Mouse (Mus musculus): ENCODE measurements around the gene Calml4.
A peak's percentile ranks its signal among the peaks of the same experiment; 100 is the strongest.
"Not testable (repeated sequence)": the region's sequence is repeated elsewhere in the genome, so short reads cannot be mapped to it uniquely, and the experiment has no call there.

The Calml4 gene

GRCm38 (mm10) chr9:62858266-62859019, 563 bp downstream of the Calml4 start:
- H3K4me3 ChIP-seq (replicated peaks; ENCODE audit: low read length), result peak overlapping the region; percentile 29
- H3K27me3 ChIP-seq (ENCODE audit: insufficient read depth, low read length), result no peaks in the 10 kb centered on the region
- no peaks in the 10 kb centered on the region for H3K9me3 ChIP-seq (ENCODE audit: low read length)
- peaks cover 46% of the 10 kb centered on the region for H3K4me1 ChIP-seq (replicated peaks; ENCODE audit: low read depth, low read length)
- H3K36me3 ChIP-seq (ENCODE audit: insufficient read depth, low read length), result no peaks in the 10 kb centered on the region
- TF ChIP-seq CTCF (conservative IDR thresholded peaks at IDR 0.05; ENCODE audit: low read length) (no peak), NANOG (IDR thresholded peaks at IDR 0.05; ENCODE audit: borderline replicate concordance, low read length) (no peak), POU5F1 (IDR thresholded peaks at IDR 0.05; ENCODE audit: borderline replicate concordance, low read length) (no peak)

DNA sequence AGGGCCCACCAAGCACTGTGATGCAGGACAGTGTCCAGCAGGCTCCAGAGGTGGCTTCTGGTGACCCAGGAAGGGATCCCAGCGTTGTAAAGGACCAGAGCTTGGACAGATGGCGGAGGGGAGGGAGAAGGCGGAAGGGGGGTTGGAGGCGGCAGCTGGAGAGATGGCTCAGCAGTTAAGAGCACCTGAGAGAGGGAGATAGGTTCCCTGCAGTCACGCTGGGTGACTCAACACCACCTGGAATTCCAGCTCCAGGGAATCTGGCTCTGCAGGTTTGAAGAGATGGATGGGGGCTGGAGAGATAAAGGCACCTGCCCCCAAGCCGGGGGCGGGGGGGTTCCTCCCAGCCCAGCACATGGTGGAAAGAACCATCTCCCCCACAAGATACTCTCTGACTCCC, 2.2 kb downstream of the Calml4 start:
- H3K9me3 ChIP-seq (ENCODE audit: low read length); H3K4me3 ChIP-seq (replicated peaks; ENCODE audit: low read length); H3K27me3 ChIP-seq (ENCODE audit: insufficient read depth, low read length); H3K36me3 ChIP-seq (ENCODE audit: insufficient read depth, low read length): not testable (repeated sequence)
- peaks cover 46% of the 10 kb centered on the region for H3K4me1 ChIP-seq (replicated peaks; ENCODE audit: low read depth, low read length)

DNA sequence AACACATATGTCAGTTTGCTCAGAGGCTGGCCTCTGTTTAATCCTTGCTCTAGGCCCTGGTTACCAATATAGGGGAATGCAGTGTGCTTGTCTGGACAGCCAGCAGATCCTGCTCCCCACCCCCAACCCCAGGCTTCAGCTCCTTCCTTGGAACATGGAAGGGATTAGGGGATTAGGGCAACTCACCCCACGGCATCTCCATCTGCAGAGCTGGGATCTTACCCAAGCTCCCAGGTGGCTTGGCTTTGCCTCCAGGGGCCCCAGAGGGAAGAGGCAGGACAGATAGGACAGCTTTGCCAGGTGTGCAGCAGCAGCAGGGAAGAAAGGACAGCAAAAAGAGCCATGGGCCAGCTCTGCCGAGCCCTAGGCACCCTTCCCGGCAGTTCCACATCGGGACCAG, 3.0 kb downstream of the Calml4 start:
- no peaks in the 10 kb centered on the region for H3K36me3 ChIP-seq (ENCODE audit: insufficient read depth, low read length)
- no peak overlapping the region for H3K4me3 ChIP-seq (replicated peaks; ENCODE audit: low read length)
- no peak for TF ChIP-seq POU5F1 (IDR thresholded peaks at IDR 0.05; ENCODE audit: borderline replicate concordance, low read length)
- no peak for TF ChIP-seq NANOG (IDR thresholded peaks at IDR 0.05; ENCODE audit: borderline replicate concordance, low read length)
- no peak for TF ChIP-seq CTCF (conservative IDR thresholded peaks at IDR 0.05; ENCODE audit: low read length)
- H3K9me3 ChIP-seq (ENCODE audit: low read length), result no peaks in the 10 kb centered on the region
- H3K27me3 ChIP-seq (ENCODE audit: insufficient read depth, low read length), result no peaks in the 10 kb centered on the region
- peaks cover 46% of the 10 kb centered on the region for H3K4me1 ChIP-seq (replicated peaks; ENCODE audit: low read depth, low read length)

GRCm38 (mm10) chr9:62869236-62869635, 11.4 kb downstream of the Calml4 start:
- H3K4me1 ChIP-seq (replicated peaks; ENCODE audit: low read depth, low read length), result peaks cover 42% of the 10 kb centered on the region
- H3K27me3 ChIP-seq (ENCODE audit: insufficient read depth, low read length); H3K36me3 ChIP-seq (ENCODE audit: insufficient read depth, low read length); H3K9me3 ChIP-seq (ENCODE audit: low read length); H3K4me3 ChIP-seq (replicated peaks; ENCODE audit: low read length): not testable (repeated sequence)

DNA sequence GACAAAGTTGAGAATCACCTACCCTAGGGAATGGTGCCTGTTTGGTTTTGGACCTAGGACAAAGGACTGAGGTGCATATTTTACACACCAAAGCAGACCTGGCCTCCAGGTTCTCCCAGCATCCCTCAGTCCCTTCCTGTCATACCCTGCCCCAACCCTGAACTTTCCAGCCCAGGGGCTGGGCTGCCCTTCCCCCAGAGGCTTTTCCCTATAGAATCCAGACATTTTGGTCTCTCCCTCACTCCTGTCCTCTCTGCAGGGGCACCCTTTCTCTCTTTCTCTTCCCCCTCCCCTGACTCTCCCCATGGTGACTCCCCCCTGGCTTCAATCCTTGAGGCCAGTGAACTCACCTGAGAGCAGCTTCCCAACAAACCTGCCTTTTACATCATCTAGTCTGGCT, 12.8 kb downstream of the Calml4 start:
- no peaks in the 10 kb centered on the region for H3K27me3 ChIP-seq (ENCODE audit: insufficient read depth, low read length)
- TF ChIP-seq POU5F1 (IDR thresholded peaks at IDR 0.05; ENCODE audit: borderline replicate concordance, low read length), result no peak
- TF ChIP-seq NANOG (IDR thresholded peaks at IDR 0.05; ENCODE audit: borderline replicate concordance, low read length), result no peak
- H3K9me3 ChIP-seq (ENCODE audit: low read length), result no peaks in the 10 kb centered on the region
- peaks cover 42% of the 10 kb centered on the region for H3K4me1 ChIP-seq (replicated peaks; ENCODE audit: low read depth, low read length)
- H3K4me3 ChIP-seq (replicated peaks; ENCODE audit: low read length), result peak overlapping the region; percentile 48
- H3K36me3 ChIP-seq (ENCODE audit: insufficient read depth, low read length), result peaks cover 19% of the 10 kb centered on the region

DNA sequence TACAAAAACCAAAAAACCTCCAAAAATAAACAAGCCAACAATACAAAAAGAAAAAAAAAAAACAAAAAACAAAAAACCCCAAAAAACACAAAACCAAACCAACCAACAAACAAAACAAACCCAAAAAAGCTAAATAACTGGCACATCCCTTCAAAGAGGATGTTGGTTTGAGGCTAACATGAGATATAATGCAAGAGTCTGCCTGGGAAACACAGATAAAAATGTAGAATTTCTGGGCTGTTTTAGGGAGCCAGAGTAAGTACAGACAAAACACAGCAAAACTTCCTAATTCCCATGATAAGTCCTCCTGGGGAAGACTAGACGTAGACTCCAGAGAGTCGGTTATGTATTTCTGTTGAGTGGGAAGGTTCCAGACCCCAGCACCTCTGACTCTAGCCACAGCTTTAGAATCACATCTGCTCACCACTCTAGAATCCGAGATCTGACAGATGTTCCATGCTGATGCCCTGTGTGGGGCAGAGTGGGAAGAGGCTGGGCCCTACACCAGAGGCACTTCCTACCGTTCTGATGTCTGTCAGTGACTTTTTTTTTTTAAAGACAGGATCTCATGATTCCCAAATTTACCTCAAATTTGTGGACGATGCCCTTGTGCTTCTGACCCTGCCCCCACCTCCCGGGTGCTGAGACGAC, 19.2 kb downstream of the Calml4 start:
- no peaks in the 10 kb centered on the region for H3K27me3 ChIP-seq (ENCODE audit: insufficient read depth, low read length)
- H3K4me3 ChIP-seq (replicated peaks; ENCODE audit: low read length), result no peak overlapping the region
- peaks cover 55% of the 10 kb centered on the region for H3K36me3 ChIP-seq (ENCODE audit: insufficient read depth, low read length)
- TF ChIP-seq NANOG (IDR thresholded peaks at IDR 0.05; ENCODE audit: borderline replicate concordance, low read length) (no peak), POU5F1 (IDR thresholded peaks at IDR 0.05; ENCODE audit: borderline replicate concordance, low read length) (no peak), CTCF (conservative IDR thresholded peaks at IDR 0.05; ENCODE audit: low read length) (no peak)
- H3K9me3 ChIP-seq (ENCODE audit: low read length), result no peaks in the 10 kb centered on the region
- peaks cover 17% of the 10 kb centered on the region for H3K4me1 ChIP-seq (replicated peaks; ENCODE audit: low read depth, low read length)

GRCm38 (mm10) chr9:62877825-62878224, 19.9 kb downstream of the Calml4 start:
- TF ChIP-seq NANOG (IDR thresholded peaks at IDR 0.05; ENCODE audit: borderline replicate concordance, low read length) (no peak), POU5F1 (IDR thresholded peaks at IDR 0.05; ENCODE audit: borderline replicate concordance, low read length) (no peak), CTCF (conservative IDR thresholded peaks at IDR 0.05; ENCODE audit: low read length) (no peak)
- Histone ChIP-seq H3K4me1 (replicated peaks; ENCODE audit: low read depth, low read length) (peaks cover 20% of the 10 kb centered on the region), H3K27me3 (ENCODE audit: insufficient read depth, low read length) (no peaks in the 10 kb centered on the region), H3K4me3 (replicated peaks; ENCODE audit: low read length) (no peak overlapping the region), H3K36me3 (ENCODE audit: insufficient read depth, low read length) (peaks cover 59% of the 10 kb centered on the region), H3K9me3 (ENCODE audit: low read length) (no peaks in the 10 kb centered on the region)

DNA sequence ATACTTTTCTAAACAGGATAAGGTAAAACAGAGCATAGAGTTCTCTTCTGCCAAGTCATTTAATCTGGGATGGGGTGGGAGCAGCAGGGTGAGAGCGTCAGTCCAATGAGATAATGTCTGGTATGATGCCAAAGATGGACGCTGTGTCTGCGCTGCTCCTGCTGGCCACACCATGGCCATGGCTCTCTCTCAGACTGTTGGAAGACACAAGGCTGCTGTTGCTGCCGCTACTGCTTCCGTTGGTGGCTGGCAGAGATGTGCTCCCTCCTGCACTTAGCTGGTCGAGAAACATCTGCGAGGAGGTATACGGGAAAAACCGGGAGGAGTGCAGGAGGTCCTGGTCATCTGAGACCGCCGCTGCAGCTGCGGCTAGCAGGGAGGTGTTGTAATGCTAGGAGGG, 24.0 kb downstream of the Calml4 start:
- H3K27me3 ChIP-seq (ENCODE audit: insufficient read depth, low read length), result no peaks in the 10 kb centered on the region
- H3K36me3 ChIP-seq (ENCODE audit: insufficient read depth, low read length), result peaks cover 66% of the 10 kb centered on the region
- H3K4me3 ChIP-seq (replicated peaks; ENCODE audit: low read length), result 0 out of 2 replicates have a peak overlapping the region, but pooled peaks have one; percentile 17
- no peaks in the 10 kb centered on the region for H3K9me3 ChIP-seq (ENCODE audit: low read length)
- H3K4me1 ChIP-seq (replicated peaks; ENCODE audit: low read depth, low read length), result peaks cover 17% of the 10 kb centered on the region
- no peak for TF ChIP-seq NANOG (IDR thresholded peaks at IDR 0.05; ENCODE audit: borderline replicate concordance, low read length)
- no peak for TF ChIP-seq POU5F1 (IDR thresholded peaks at IDR 0.05; ENCODE audit: borderline replicate concordance, low read length)
- no peak for TF ChIP-seq CTCF (conservative IDR thresholded peaks at IDR 0.05; ENCODE audit: low read length)

GRCm38 (mm10) chr9:62894486-62894885, 36.6 kb downstream of the Calml4 start:
- Histone ChIP-seq H3K27me3 (ENCODE audit: insufficient read depth, low read length) (no peaks in the 10 kb centered on the region), H3K4me3 (replicated peaks; ENCODE audit: low read length) (no peak overlapping the region), H3K9me3 (ENCODE audit: low read length) (no peaks in the 10 kb centered on the region), H3K36me3 (ENCODE audit: insufficient read depth, low read length) (peaks cover 28% of the 10 kb centered on the region), H3K4me1 (replicated peaks; ENCODE audit: low read depth, low read length) (peaks cover 4% of the 10 kb centered on the region)
- TF ChIP-seq NANOG (IDR thresholded peaks at IDR 0.05; ENCODE audit: borderline replicate concordance, low read length) (no peak), POU5F1 (IDR thresholded peaks at IDR 0.05; ENCODE audit: borderline replicate concordance, low read length) (no peak), CTCF (conservative IDR thresholded peaks at IDR 0.05; ENCODE audit: low read length) (no peak)

Data from E14TG2a.4 (cell line).